Mouse (Mus musculus): ENCODE measurements around the gene Serpina1e.

Serpina1e gene

GRCm38 (mm10) chr12:103958798-103959197, at the start of gene Serpina1e:
Gene Serpina1e (minus strand): TSS chr12:103958975.
- no peak for DNase-seq (ENCODE audit: low read depth, low spot score)

- DNase-seq (ENCODE audit: low read depth, low spot score), result no peak
Observed at GRCm38 (mm10) chr12:104004689-104005088, 45.9 kb upstream of the Serpina1e start.

GRCm38 (mm10) chr12:104003238-104003612, 44.5 kb upstream of the Serpina1e start:
- peak; percentile 67 for DNase-seq (ENCODE audit: low read depth, low spot score)

GRCm38 (mm10) chr12:104002569-104003237, 43.9 kb upstream of the Serpina1e start:
- peak; percentile 5 for DNase-seq (ENCODE audit: low read depth, low spot score)

- DNase-seq (ENCODE audit: low read depth, low spot score), result peak; percentile 41
Observed at GRCm38 (mm10) chr12:104000594-104000993, 41.8 kb upstream of the Serpina1e start.

- DNase-seq (ENCODE audit: low read depth, low spot score), result no peak
Observed at GRCm38 (mm10) chr12:103999611-104000010, 40.8 kb upstream of the Serpina1e start.

GRCm38 (mm10) chr12:103996513-103996912, 37.7 kb upstream of the Serpina1e start:
- no peak for DNase-seq (ENCODE audit: low read depth, low spot score)

- peak; percentile 62 for DNase-seq (ENCODE audit: low read depth, low spot score)
Observed at GRCm38 (mm10) chr12:103995292-103996072, 36.7 kb upstream of the Serpina1e start.

- no peak for DNase-seq (ENCODE audit: low read depth, low spot score)
Observed at GRCm38 (mm10) chr12:103992945-103993344, 34.2 kb upstream of the Serpina1e start.

GRCm38 (mm10) chr12:103989857-103990256, 31.1 kb upstream of the Serpina1e start, which contains the start of gene Serpina11:
Gene Serpina11 (minus strand): TSS chr12:103989957.
- no peak for DNase-seq (ENCODE audit: low read depth, low spot score)

GRCm38 (mm10) chr12:103989514-103989767, 30.7 kb upstream of the Serpina1e start:
- no peak for DNase-seq (ENCODE audit: low read depth, low spot score)

- no peak for DNase-seq (ENCODE audit: low read depth, low spot score)
Observed at GRCm38 (mm10) chr12:103988754-103989513, 30.2 kb upstream of the Serpina1e start.

- no peak for DNase-seq (ENCODE audit: low read depth, low spot score)
Observed at GRCm38 (mm10) chr12:103985868-103986267, 27.1 kb upstream of the Serpina1e start.

GRCm38 (mm10) chr12:103984935-103985334, 26.2 kb upstream of the Serpina1e start:
- peak; percentile 46 for DNase-seq (ENCODE audit: low read depth, low spot score)

- DNase-seq (ENCODE audit: low read depth, low spot score), result no peak
Observed at GRCm38 (mm10) chr12:103981646-103982360, 23.0 kb upstream of the Serpina1e start.

GRCm38 (mm10) chr12:103978294-103978693, 19.5 kb upstream of the Serpina1e start:
- DNase-seq (ENCODE audit: low read depth, low spot score), result no peak

GRCm38 (mm10) chr12:103977846-103978245, 19.1 kb upstream of the Serpina1e start:
- DNase-seq (ENCODE audit: low read depth, low spot score), result peak; percentile 42

- no peak for DNase-seq (ENCODE audit: low read depth, low spot score)
Observed at GRCm38 (mm10) chr12:103977060-103977459, 18.3 kb upstream of the Serpina1e start.

GRCm38 (mm10) chr12:103971080-103971479, 12.3 kb upstream of the Serpina1e start:
- DNase-seq (ENCODE audit: low read depth, low spot score), result no peak

- DNase-seq (ENCODE audit: low read depth, low spot score), result no peak
Observed at GRCm38 (mm10) chr12:103969577-103970116, 10.9 kb upstream of the Serpina1e start.

- DNase-seq (ENCODE audit: low read depth, low spot score), result no peak
Observed at GRCm38 (mm10) chr12:103966761-103967160, 8.0 kb upstream of the Serpina1e start.
